In the genomic region with DNA sequence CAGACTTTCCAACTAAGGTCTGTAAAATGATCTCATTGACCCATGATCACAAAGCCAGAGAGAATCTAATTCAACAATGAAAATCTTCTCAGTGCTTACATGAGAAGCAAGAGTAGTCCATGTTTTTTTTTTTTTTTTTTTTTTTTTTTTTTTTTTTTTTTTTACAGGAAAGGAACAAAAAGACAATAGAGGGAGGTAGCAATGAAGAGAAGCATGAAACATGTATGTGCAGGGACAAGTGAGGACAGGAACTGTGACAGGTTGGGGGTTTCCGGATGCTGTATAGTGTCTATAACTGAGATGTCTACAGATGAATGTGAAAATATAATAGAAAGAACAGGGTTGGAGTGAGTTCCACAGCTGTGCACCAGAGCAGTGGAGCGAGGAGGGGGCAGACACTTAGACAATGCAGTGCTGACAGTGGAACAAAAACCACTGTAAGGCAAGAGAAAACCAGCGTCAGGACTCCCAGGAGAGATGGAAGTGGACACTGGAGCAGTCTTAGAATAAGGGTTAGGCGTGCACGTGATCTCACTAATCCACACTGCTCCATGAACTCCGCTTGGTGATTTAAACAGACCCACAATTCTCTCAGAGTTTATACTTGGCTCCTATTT, we compare ENCODE assay signal across 22 mouse cellular contexts.
DNase-seq lines count a peak whose midpoint lies in the region; ATAC-seq and TF ChIP-seq lines count a peak whose summit lies in the region.
"Had no signal": no experiment of that assay in that cellular context is flagged by ENCODE, and none has a peak within 500 bp of the region (broad histone marks: within the 10 kb centered on the region; RNA-seq: fewer than 3 reads in every experiment).

No protein-coding gene starts in this region.

- no peaks in the 10 kb centered on the region for H3K36me3 ChIP-seq in forebrain, embryonic 15.5 days
- no peaks in the 10 kb centered on the region for H3K36me3 ChIP-seq in forebrain, embryonic 16.5 days (ENCODE audit: control insufficient read depth, insufficient read depth)
- no peaks in the 10 kb centered on the region for H3K36me3 ChIP-seq in kidney, embryonic 16.5 days (ENCODE audit: insufficient read depth, low read length)
- H3K36me3 ChIP-seq in ES-E14 (ENCODE audit: control insufficient read depth, insufficient read depth, low read length, poor library complexity, severe bottlenecking) = no peaks in the 10 kb centered on the region
- H3K36me3 ChIP-seq: embryonic facial prominence, embryonic 12.5 days; limb, embryonic 10.5 days; neural tube, embryonic 13.5 days had no signal

- no peak overlapping the region for H3K4me2 ChIP-seq in forebrain, embryonic 15.5 days (replicated peaks)
- no peak overlapping the region for H3K4me2 ChIP-seq in forebrain, embryonic 16.5 days (ENCODE audit: low read length)
- no peak overlapping the region for H3K4me2 ChIP-seq in kidney, embryonic 16.5 days (replicated peaks; ENCODE audit: low read depth, low read length)
- H3K4me2 ChIP-seq: embryonic facial prominence, embryonic 12.5 days; heart, embryonic 11.5 days; neural tube, embryonic 13.5 days had no signal

- in situ Hi-C loops in ES-E14 (cut with MboI; ENCODE audit: low sequenced_read_pairs in 2 of 2, unreplicated experiment in 2 of 2) = no loop called here

- no peaks in the 10 kb centered on the region for H3K4me1 ChIP-seq in forebrain, embryonic 15.5 days
- no peaks in the 10 kb centered on the region for H3K4me1 ChIP-seq in forebrain, embryonic 16.5 days (replicated peaks; ENCODE audit: control insufficient read depth, insufficient read depth, low read length)
- no peaks in the 10 kb centered on the region for H3K4me1 ChIP-seq in kidney, embryonic 16.5 days (ENCODE audit: insufficient read depth, low read length)
- H3K4me1 ChIP-seq in ES-E14 (ENCODE audit: control insufficient read depth in 2 of 2, insufficient read depth in 2 of 2, low read length in 2 of 2, poor library complexity in 1 of 2) = no peaks in the 10 kb centered on the region
- H3K4me1 ChIP-seq: embryonic facial prominence, embryonic 12.5 days; limb, embryonic 10.5 days; neural tube, embryonic 13.5 days had no signal

- ATAC-seq in forebrain, embryonic 15.5 days (replicated peaks) = 0 out of 2 replicates have a peak, but pooled peaks have one; percentile 26
- ATAC-seq in forebrain, embryonic 16.5 days = no peak
- peak; percentile 65; the same call in 1 of the 2 replicates for ATAC-seq in kidney, embryonic 16.5 days (ENCODE audit: low FRiP score, low TSS enrichment)
- ATAC-seq: liver, postnatal 0 days had no signal

- H3K9ac ChIP-seq in forebrain, embryonic 15.5 days (replicated peaks) = no peak overlapping the region
- H3K9ac ChIP-seq in forebrain, embryonic 16.5 days (replicated peaks; ENCODE audit: low read depth, low read length) = no peak overlapping the region
- no peak overlapping the region for H3K9ac ChIP-seq in kidney, embryonic 16.5 days (replicated peaks; ENCODE audit: low read length)
- no peak overlapping the region for H3K9ac ChIP-seq in ES-E14 (ENCODE audit: insufficient read depth, low read depth, low read length, poor library complexity, severe bottlenecking)
- H3K9ac ChIP-seq: embryonic facial prominence, embryonic 12.5 days; liver, postnatal 0 days; neural tube, embryonic 13.5 days had no signal

- H3K4me3 ChIP-seq in forebrain, embryonic 15.5 days = no peak overlapping the region
- H3K4me3 ChIP-seq in forebrain, embryonic 16.5 days (replicated peaks; ENCODE audit: low read length) = no peak overlapping the region
- no peak overlapping the region for H3K4me3 ChIP-seq in kidney, embryonic 16.5 days (ENCODE audit: low read length)
- H3K4me3 ChIP-seq in ES-E14 (ENCODE audit: insufficient read depth in 1 of 2, low read depth in 1 of 2, low read length in 2 of 2, poor library complexity in 1 of 2, severe bottlenecking in 1 of 2) = no peak overlapping the region
- H3K4me3 ChIP-seq: embryonic facial prominence, embryonic 12.5 days; limb, embryonic 10.5 days; neural tube, embryonic 13.5 days had no signal

- H3K27me3 ChIP-seq in forebrain, embryonic 15.5 days = no peaks in the 10 kb centered on the region
- no peaks in the 10 kb centered on the region for H3K27me3 ChIP-seq in forebrain, embryonic 16.5 days (replicated peaks; ENCODE audit: control insufficient read depth, insufficient read depth, low read length)
- H3K27me3 ChIP-seq in kidney, embryonic 16.5 days (ENCODE audit: insufficient read depth, low read length) = no peaks in the 10 kb centered on the region
- H3K27me3 ChIP-seq: embryonic facial prominence, embryonic 12.5 days; neural tube, embryonic 13.5 days had no signal

- 38% methylated on average over 6 of the region's 6 CpGs for WGBS in forebrain, embryonic 15.5 days
- 47% methylated on average over 6 of the region's 6 CpGs for WGBS in forebrain, embryonic 16.5 days
- WGBS in kidney, embryonic 16.5 days = 76% methylated on average over 6 of the region's 6 CpGs

- H3K27ac ChIP-seq in forebrain, embryonic 15.5 days (replicated peaks) = no peak overlapping the region
- no peak overlapping the region for H3K27ac ChIP-seq in forebrain, embryonic 16.5 days (ENCODE audit: low read length)
- no peak overlapping the region for H3K27ac ChIP-seq in kidney, embryonic 16.5 days (ENCODE audit: low read length)
- H3K27ac ChIP-seq in ES-E14 (ENCODE audit: insufficient read depth, low read depth, low read length, poor library complexity, severe bottlenecking) = no peak overlapping the region
- H3K27ac ChIP-seq: embryonic facial prominence, embryonic 12.5 days; limb, embryonic 10.5 days; neural tube, embryonic 13.5 days; stomach, postnatal 0 days had no signal

- DNase-seq in kidney, adult 11 months = no peak
- DNase-seq in ES-E14 (ENCODE audit: low read depth, low spot score) = no peak
- DNase-seq in embryo, embryonic 11 days = peak; percentile 10
- no peak for DNase-seq in urinary bladder, postnatal 25 days (ENCODE audit: low spot score)
- DNase-seq: adrenal gland, adult 8-10 months; cerebellum, adult 11 months; cerebellum, postnatal 14 days; heart, postnatal 14 days; kidney, adult 8-10 months; kidney, postnatal 4 days; layer of hippocampus, adult 9-11 months; liver, postnatal 0 days; lung, postnatal 10 days; right cerebral cortex, adult 18-20 months had no signal

- no peaks in the 10 kb centered on the region for H3K9me3 ChIP-seq in forebrain, embryonic 15.5 days
- no peaks in the 10 kb centered on the region for H3K9me3 ChIP-seq in forebrain, embryonic 16.5 days (ENCODE audit: control insufficient read depth, low read length)
- no peaks in the 10 kb centered on the region for H3K9me3 ChIP-seq in kidney, embryonic 16.5 days (ENCODE audit: low read length)
- no peaks in the 10 kb centered on the region for H3K9me3 ChIP-seq in ES-E14 (ENCODE audit: control insufficient read depth, insufficient read depth, low read depth, low read length)
- H3K9me3 ChIP-seq: embryonic facial prominence, embryonic 12.5 days; limb, embryonic 10.5 days; neural tube, embryonic 13.5 days had no signal

TF ChIP-seq in ES-E14, 5 proteins besides CTCF, POLR2A, EP300 and RAD21:
- TF ChIP-seq MAFK (IDR thresholded peaks at IDR 0.05; ENCODE audit: insufficient read depth, low read depth, low read length) (no peak), ZNF384 (IDR thresholded peaks at IDR 0.05; ENCODE audit: low read depth, low read length) (peak; percentile 64; the same call in 1 of the 2 replicates)
